Mouse (Mus musculus): Measurements from ENCODE around the gene Tie1.

DNA sequence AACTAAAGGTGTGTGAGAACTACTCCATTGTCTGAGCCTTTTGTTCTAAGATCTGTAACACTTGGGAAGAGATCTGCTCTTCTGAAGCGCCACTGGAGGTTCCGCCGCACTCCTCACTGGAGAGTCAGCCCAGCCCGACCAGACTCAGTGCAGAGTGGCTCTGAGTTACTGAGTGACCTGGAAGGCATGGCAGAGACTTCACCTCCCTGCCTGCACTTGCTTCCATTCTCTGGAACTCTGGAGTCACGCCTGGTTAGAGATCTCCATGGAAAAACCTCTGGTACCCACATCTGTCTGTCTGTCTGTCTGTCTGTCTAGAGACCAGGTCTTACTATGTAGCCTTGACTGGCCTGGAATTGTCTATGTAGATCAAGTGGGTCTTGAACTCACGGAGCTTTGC lies 45.7 kb upstream of the Tie1 start:
- no peak for TF ChIP-seq FLI1 (IDR thresholded peaks at IDR 0.05; ENCODE audit: low read length)
- TF ChIP-seq GATA1 (IDR thresholded peaks at IDR 0.05; ENCODE audit: borderline replicate concordance, low read length): no peak

Measured in megakaryocyte, embryonic 14.5 days (primary cell).